Mouse (Mus musculus) layer of hippocampus, adult 9-11 months (tissue): ENCODE measurements around the gene Ak2.

Source experiments
- DNase-seq: peaks from one replicate; pipeline ENCODE4 v3.0.0; 2022

Ak2 gene

DNA sequence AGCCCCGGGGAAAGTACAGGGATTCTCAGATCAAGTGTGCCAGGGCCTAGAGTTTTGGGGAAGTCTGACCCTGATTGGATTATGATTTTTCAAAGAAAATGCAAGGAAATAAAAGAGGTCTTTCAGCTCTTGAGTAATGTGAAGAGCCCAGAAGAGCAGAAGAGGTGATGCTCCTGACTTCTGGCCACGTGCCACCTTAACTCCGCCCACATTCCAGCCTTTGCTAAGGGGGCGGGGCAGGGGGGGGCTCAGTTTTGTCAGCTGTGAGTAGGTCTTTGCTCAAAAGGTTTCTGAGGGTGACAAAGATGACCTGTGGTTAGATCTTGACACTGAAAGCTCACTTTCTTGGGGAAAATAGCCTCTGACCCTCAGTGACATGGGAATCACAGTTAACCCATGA lies 24.6 kb downstream of the Ak2 start:
- no peak for DNase-seq

DNA sequence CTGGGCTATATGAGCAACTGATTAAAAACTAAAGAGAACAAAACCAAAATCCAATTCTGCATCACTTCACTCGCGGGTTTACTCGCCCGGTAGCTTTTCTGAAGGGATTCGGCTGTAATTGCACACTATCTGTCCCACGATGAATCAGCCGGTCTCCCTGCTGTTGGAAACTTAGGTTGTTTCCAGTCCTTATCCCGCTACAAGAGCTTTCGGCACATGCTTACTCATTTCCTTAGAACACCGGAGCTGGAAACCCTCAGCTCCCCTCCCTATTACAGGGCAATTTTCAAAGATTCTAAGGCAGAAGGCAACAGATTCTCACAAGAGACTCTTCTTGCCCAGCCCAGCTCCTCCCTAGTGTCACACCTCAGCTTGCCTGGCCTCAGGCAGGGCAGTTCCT lies 25.4 kb downstream of the Ak2 start:
- no peak for DNase-seq

DNA sequence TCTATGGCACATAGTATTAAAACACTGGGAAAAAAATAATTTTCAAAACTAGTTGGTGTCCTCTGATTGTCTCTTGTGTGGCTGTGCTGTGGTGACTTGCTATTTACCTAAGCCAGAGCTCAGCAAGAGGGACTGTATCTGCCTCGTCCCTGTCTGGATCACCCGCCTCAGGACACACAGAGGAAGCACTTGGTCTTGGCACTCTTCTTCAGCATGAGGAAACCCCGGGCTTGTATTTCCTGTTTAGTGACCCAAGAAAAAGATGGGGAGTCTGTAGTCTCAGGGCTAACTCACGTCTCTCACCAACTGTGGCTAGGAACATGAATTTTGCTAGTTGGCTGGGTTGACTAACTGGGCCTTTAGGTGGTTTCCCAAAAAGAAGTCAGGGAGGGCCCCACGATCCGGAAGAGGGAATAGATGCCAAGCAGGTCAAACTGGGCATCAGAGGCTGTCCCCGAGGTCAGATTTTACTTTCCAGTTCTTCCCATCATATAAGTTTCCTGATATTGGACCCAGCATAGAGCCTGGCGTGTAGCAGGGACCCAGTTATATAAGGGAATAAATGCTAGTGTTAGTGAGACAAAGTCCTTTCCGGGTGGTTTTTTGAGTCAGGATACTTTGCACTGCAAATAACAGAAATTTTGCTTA lies 27.2 kb downstream of the Ak2 start:
- no peak for DNase-seq

DNA sequence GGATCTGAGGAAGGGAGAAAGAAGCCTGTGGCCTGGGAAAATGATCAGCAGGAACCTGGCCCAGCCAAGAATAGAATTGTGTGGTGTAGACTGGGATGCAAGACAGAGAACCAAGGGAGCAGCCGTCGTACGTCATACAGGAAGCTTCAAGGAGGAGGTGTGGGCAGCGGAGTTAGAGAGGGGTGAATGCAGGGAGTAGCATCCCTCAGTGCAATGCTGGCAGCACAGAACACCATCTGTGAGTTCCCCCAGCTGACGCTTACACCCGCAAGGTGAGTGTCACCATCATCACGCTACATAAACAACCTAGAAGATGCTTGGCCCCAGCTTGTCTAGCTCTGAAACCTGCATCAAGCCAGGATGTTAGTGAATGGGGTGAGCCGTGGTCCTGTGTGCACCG lies 28.0 kb downstream of the Ak2 start:
- DNase-seq: peak; percentile 19

DNA sequence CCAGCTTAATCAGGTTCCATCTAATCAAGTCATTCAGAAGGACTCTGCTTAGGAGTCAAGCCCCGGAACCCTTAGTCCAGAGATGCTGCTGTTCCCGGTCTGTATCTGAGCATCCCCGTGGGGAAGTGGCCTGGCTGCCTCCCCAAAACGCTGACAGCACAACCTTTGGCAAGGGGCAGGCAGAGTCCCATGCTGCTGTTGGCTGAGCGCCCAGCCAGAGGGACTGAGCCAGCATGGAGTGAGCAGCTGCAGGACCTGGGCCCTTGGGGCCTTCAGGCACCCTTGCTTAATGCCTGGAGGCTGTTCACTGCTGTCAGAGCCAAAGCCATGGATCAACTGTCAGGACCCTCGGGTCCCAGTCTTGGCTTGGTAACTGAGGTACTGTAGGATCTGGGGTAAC lies 28.7 kb downstream of the Ak2 start:
- DNase-seq: peak; percentile 86

DNA sequence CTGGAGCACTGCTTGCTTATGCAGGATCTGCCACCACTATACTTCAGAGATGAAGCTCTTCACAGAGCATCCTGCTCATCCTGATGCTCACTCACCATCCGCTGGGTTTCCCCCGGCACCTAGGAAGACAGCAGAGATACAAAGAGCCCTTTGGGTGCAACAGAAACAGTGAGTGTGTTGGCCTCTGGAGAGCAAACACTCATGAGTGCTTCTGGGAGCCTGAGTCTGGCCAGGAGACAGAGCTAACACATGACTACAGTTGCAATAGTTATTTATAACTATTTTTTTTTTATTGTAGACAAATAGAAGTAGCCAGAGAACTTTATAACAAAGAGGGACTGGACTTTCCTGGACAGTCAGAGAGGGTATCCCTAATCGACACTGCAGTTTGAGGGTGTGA lies 29.7 kb downstream of the Ak2 start:
- DNase-seq: no peak

DNA sequence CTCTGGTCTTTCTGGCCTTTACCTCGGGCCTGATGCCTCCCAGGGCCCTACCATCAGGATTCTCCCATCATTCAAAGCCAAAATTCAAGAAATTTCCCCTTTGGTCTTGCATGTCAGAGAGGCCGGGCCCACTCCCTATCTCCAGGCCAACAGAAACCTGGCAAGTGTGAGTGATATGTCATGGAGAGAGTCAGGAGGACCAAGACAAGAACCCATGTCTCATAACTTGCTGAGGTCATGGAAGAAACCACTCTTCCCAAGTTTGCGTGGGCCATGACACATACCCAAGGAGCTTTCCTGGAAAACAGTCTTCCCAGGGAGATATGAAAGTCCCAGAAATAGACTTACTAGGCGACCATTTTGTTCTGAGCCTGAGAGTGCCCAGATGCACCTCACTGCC lies 30.1 kb downstream of the Ak2 start:
- no peak for DNase-seq

DNA sequence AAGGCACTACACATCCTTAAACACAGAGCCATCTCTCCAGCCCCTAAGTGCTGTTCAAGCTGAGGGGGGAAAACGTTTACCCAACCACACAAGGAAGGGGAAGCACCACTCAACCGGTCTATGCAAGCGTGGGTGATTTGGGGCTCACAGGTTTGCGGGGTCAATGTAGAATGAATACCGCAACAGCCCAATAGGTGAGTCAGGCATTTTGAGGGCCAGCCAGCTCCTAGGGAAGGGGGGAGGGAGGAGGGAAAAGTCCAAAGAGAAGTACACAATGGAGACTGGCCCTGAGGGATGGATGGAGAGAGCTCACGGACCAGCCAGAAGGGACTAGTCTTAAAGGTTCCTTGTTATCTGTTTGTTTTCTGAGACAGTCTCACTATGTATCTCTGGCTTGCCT lies 32.1 kb downstream of the Ak2 start:
- no peak for DNase-seq

DNA sequence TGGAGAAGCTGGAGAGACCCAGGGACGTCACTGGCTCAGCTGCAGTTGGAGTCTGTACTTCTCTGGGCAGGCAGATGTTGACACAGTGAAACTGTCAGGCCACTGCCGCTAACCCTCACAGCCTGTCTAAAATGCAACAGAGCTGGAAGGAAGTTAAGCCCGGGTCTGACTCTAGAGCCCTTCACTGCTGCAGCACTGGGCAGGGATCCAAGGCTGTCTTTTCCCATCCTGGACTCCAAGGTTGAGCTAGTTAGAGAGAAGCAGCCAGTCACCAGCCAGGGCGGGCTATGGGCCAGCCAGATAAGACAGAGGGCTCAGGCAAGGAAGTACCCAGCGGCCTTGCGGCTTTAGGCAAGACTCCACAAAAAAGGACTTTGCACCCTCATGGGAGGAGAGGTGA lies 33.0 kb downstream of the Ak2 start:
- no peak for DNase-seq

DNA sequence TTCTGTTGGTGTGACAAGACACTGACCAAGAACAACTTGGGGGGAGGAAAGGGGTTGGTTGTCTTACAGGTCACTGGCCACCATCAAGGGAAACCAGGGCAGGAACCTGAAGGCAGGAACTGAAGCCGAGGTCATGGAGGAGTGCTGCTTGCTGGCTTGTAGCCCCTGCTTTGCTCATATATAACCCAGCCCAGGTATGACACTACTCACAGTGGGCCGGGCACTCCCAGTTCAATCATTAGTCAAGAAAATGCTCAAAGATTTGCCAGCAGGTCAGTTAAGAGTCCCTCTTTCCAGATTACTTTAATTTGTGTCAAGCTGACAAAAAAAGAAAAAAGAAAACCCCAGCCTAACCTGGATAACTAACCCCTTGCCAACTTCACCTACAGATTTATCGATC lies 33.9 kb downstream of the Ak2 start:
- DNase-seq: no peak

DNA sequence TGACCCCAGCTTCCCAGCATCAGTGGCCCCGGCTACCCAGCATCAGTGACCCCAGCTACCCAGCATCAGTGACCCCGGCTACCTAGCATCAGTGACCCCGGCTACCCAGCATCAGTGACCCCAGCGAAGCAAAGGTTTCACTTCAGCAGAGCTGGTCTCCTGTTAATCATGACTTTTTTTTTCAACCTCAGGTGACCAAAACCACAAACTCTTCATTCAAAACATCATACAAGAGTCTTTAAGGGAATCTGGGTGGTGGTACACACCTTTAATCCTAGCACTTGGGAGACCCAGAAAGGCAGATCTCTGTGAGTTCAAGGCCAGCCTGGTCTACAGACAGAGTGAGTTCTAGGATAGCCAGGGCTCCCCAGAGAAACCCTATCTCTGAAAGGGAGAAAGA lies 39.0 kb downstream of the Ak2 start:
- DNase-seq: no peak

DNA sequence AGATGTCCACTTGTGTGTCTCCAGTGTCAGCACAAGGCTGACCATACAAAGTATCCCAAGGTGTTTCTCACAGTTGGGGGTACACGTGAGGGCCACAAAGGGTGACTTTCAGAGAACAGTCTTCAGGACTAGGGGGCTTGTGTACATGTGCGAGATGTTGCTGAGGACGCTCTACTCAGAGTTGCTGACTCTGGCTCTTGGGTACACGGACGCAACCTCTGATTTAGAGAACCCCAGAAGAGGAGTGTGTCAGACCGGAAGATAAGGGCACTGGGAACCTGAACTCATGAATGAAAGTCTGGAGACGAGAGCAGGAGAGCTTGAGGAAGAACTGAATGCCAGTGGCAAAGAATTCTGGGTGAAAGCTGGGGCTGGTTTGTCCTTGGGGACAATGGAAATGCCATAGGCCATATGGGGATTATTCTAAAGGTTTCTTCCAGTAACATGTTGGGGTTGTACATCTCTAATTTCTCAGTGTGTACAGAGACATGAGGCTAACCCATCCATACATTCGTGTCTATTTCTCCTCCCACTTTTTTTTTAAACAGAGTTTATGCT lies 39.7 kb downstream of the Ak2 start:
- DNase-seq: no peak

DNA sequence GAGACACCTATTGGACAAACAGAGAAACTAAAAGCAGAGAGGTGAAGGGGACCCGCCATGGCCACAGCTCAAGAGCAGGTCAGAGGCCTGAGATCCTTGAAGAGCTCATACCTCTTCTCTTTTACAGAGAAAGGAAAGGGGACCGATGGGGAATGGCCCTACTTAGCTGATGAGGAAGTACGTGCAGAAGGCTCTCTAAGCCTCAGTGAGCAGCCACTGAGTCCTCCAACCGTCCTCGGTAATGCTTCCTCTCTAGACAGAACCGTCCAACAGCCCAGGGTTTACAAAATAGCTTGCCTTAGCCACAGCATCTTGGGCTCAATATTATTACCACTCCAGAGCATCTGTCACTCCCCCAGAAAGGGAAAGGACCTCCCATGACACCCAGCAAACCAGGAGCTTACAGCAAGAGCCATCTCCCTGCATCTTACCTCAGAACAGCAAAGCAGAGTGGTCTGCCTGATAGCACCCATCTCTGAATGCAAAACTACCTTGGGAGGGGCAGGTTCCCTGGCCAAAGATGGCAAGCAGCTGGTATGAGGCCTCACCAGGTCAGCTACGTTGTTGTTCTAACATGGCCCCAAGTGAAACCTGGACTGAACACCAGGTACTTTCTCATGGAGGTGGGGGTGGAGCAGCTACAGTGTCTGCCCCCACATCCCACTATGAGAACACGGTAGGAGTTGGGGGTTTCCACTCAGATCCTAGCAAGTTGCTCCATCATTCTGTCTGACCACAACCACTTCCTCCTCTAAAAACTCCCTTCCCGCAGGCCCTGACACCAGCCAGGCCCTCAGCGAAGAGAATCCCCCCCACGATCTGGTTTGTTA lies 40.6 kb downstream of the Ak2 start:
- DNase-seq: peak; percentile 34

DNA sequence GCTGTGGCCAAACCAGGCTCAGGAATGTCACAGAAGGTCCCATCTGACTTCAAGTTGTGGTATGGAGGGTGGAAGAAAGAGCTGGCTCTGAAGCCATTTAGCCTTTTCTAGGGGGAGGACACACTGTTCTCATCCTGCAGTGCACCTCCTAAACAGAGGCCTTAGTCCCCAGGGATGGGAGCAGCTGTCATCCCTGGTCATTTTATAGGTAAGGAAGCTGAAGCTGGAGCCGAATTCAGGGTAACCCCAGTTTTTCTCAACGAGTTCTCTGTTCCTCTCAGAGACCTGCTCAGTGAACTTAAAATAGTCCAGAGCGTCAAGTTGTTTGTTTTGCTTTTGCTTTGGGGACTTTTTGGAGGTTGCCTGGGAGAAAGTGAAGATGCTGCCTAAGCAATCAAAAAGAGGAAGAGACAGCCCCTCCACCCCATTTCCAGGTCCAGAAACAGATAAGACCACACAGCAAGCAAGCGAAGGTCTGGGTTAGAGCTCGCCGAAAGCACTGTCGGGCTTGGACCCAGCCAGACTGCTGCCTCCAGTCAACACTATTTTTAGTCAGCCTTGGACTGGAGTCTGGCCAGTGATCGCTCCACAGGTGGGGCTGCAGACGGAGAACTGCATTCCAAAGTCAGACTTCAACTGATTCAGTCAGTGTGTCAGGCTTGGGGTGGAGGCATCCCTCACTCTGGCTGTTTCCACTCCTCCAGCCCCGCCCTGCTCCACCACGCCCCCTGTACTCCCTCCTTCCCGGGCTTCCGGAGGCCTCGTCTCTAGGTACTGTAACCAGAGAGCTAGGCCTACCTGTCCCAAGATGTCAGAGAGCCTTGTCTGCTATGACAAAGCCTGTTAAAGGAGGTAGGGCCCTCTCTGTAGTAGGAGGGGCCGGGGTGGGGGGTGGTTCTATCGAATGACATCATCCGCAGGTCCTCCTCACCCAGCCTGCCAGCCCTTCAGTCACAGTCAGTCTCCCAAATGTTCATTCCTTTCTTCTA lies 41.5 kb downstream of the Ak2 start:
- peak; percentile 60 for DNase-seq

DNA sequence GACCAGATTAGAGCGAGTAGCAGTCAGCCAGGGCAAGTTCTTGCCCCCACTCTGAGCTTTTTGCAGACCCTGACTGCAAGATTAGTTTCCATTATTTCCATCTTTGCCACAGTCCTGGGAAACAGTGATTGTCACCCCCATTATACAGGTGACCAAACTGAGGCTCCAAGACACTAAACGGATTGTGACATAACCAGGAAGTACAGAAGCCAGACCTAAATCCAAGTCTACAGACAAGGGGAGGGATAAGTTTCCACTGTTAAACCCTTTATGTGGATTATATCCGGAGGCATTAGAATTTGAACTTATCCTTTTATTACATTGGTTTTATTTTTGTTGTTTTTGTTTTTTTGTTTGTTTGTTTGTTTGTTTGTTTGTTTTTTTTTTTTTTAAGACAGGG lies 42.5 kb downstream of the Ak2 start:
- DNase-seq: no peak

DNA sequence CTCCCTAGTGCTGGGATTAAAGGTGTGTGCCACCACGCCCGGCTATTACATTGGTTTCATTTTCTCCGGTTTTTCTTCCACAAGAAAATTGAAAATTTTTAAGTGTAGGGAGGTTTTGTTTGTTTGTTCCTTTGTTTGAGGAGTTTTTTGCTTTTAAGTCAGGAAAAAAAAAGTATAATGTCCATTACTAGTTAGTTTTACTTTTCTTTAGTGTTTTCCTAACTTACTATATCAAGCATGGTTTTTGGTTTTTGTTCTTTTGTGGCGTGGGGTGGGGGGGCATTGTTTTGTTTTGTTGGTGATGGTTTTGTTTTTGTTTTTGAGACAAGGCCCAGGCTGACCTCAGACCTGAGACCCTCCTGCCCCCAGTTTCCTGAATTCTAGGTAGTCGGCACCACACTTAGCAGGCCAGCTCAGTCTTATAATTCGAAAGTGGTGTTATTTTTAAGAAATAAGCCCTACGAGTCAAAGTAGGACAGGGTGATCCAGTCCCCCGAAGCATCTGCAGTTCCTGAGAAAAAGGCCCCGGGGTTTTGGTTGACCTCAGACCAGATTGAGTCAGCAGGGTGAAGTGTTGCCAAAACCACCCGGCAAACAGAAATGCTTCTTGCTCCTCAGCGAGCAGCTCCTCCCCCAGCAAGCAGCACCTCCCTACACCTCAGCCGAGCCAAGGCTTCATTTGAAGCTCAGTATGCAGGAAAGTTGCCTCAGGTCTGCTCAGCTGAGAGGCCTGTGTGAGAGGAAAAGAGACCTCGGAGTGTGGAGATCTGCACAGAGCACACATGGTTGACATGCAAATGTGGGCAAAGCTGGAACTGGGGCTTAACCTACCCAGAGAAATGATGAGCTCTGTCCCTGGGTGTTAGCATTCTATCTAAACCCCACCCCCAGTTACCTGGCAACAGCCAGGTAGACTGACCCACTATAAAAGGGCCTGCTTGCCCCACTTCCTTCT lies 43.2 kb downstream of the Ak2 start:
- DNase-seq: peak; percentile 45

DNA sequence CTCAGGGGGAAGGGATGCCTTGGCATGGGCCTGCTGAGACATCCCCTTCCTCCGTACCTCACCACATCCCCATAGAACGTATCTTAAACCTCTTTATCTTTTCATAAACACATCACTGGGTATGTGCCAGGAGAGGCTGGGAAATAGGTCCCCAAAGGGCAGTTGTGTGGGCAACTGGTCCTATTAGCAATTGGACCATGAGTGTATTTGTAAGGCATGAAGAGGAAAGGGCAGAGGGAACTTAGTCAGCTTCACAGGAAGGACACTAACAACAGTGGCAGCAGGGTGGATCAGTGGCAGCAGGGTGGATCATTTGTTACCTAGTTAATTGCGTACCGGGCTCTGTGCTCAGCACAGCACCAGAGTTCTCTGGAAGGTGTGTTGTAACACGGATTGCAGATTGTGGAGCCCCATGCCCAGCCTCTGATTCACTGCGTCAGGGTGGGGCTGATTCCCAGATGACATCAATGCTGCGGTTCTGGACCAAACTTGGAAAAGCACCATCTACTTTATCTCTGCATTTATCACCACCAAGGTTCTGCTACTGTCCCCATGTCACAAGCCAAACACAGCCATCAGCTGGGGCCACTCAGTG lies 44.2 kb downstream of the Ak2 start:
- DNase-seq: no peak

DNA sequence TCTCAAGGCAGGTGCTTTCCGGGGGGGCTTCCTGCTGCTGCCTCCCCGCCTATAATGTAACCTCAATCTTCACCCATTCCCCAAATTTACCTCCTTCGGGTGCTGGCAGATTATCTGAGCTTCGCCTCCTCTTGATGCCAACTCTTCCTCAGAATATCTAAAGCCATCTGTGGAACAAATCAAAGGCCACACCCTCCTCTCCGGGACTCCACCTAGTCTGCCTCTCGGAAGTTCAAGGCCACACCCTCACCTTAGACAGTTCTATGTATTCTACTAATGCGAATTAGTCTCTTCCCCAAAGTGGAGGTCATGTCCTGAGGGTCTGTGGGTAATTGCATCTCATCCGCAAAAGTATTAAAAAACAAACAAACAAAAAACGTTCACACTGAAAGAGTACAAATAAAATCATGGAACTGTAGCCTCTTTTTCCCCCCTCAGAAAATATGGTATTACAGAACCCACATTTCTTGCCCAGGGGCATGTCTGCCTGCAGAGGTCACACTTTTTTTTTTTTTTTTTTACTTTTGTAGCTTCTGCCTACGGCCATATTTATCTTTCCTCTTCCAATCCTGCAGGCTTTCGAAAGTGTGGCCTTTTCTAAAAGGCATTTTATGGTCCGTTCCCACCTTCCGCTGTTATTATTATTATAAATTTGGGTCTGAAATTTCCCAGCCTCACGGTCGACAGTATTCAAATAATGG lies 56.1 kb downstream of the Ak2 start:
- DNase-seq: no peak

DNA sequence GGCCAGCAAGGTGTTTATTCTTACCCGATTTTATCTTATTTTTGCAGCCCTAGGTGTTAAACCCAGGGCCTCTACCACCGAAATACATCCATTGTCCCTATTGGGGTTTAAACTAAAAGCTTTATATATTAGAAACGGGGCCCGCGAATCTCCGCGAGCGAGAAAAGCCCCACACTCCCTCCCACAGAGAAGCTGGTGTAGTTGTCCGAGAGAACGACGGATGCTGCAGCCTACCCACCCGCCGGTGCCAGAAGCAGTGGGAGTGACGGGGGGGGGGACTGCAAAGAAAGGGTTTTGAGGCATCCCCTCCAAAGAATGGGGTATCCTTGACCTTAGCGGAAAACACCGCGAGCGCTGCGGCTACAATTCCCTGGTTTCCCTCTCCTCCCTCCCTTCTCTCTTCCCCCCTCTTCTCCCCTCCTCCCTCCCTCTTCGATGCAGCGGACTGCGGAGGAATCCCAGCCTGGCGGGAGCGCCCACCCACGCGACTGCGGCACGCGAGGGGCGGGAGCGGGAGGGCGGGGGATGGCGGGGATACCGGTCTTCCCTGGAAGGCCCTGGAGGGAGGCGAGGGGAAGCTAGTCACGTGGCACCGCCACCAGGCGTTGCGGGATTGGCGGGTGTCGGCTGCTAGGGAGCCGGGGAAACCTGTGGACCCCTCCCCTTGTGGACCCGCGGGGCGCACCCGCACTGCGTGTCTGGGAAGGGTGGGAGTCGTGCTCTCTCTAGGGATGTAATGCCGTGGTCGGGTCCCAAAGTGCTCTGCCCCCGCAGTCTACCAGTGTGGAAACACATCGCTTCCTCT lies 56.9 kb downstream of the Ak2 start:
- DNase-seq: peak; percentile 72
